Mouse (Mus musculus) heart, postnatal 0 days (tissue): ENCODE data around the gene Pi4kb.

Experiments
- CTCF ChIP-seq: IDR thresholded peaks from 2 replicates; pipeline ENCODE4 v1.5.1; 2016; ENCODE audit warnings: antibody characterized with exemption, control low read depth, low read depth
- EP300 ChIP-seq: IDR thresholded peaks from 2 replicates; pipeline ENCODE4 v1.6.1; 2016; ENCODE audit warnings: antibody characterized with exemption, low read depth

- no peak for TF ChIP-seq EP300
- TF ChIP-seq CTCF = peak; percentile 65
Measured at GRCm38 (mm10) chr3:94948066-94948614, 26.4 kb upstream of the Pi4kb start.
